Mouse (Mus musculus) gastrocnemius, postnatal 14 days (tissue): ENCODE results near the gene Rcl1. TPM values are rescaled to one million over a fixed set of nuclear protein-coding genes. Genes with fewer than 3 reads are reported as not detected.

Experiments
- microRNA-seq, 2 experiments: library from miRNA; unstranded; fragments of <30 nt; microRNA quantifications; one replicate each; pipeline ENCODE4 v1.2.0; 2021
- total RNA-seq, 2 experiments: library from RNA; stranded (reverse); gene quantifications; 2 replicates each; pipeline ENCODE4 v1.2.3; 2021

The Rcl1 gene
- total RNA-seq, 2 experiments from 2014 or later = 11.2 to 12.9 TPM

Small RNA genes lying within 50 kb of the gene (microRNA-seq; reads per million reads assigned to microRNA genes)
- 404 to 1,276 reads per million in 2 experiments for gene Mir101b

Other genes with a start within 250 kb of the Rcl1 start
- 1 to 10 TPM; 2.9 to 3.1 TPM for gene Plpp6, start 137.4 kb upstream of the Rcl1 start, total RNA-seq
- gene 4430402I18Rik, start 133.6 kb upstream of the Rcl1 start, total RNA-seq = 1 to 10 TPM in 1 of 2 experiments, not detected in 1; 1.2 TPM
- gene Cdc37l1, start 111.0 kb upstream of the Rcl1 start, total RNA-seq = 10 to 100 TPM; 26.6 to 33.8 TPM
- gene Ak3, start 53.4 kb upstream of the Rcl1 start, total RNA-seq = 10 to 100 TPM; 54.4 to 54.5 TPM
- gene Jak2, start 150.5 kb downstream of the Rcl1 start, total RNA-seq = 10 to 100 TPM; 16.2 to 17.0 TPM
- under 1 TPM in 1 of 2 experiments, not detected in 1; 0.33 TPM for gene Insl6, start 224.0 kb downstream of the Rcl1 start, total RNA-seq
- gene Rln1, start 233.3 kb downstream of the Rcl1 start, total RNA-seq = not detected